Mouse (Mus musculus): ENCODE results near the gene Esm1. TPM values are rescaled to one million over a fixed set of nuclear protein-coding genes. Genes with fewer than 3 reads are reported as not detected.
A peak's percentile ranks its signal among the peaks of the same experiment; 100 is the strongest.
"Not testable (repeated sequence)": the region's sequence is repeated elsewhere in the genome, so short reads cannot be mapped to it uniquely, and the experiment has no call there.

The Esm1 gene
- total RNA-seq, 2 experiments from 2014 or later = not detected

DNA sequence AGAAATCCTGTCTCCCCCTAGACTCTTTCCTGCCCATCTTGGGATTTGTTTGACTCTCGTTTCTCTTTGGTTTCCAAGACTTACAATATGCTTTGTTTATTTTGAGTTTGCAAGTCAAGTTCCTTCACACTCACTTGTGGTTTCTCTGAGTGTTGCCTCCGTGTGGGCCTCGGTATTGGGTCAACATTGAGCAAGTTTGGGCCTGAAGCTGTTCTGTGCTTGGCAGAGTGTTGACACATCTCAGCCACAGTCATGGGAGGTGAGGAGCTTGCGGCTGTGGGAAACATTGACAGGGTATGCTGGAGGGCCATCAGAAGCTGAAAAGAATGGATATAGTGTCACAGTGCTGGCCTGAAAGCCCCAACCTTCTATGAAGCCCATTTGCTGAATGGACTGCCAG is 17.6 kb downstream of the Esm1 start:
- DNase-seq (ENCODE audit: low spot score in 2 of 2) = no peak

- no peak for DNase-seq (ENCODE audit: low spot score in 2 of 2)
These were observed 18.4 kb downstream of the Esm1 start for GRCm38 (mm10) chr13:113227666-113228463.

DNA sequence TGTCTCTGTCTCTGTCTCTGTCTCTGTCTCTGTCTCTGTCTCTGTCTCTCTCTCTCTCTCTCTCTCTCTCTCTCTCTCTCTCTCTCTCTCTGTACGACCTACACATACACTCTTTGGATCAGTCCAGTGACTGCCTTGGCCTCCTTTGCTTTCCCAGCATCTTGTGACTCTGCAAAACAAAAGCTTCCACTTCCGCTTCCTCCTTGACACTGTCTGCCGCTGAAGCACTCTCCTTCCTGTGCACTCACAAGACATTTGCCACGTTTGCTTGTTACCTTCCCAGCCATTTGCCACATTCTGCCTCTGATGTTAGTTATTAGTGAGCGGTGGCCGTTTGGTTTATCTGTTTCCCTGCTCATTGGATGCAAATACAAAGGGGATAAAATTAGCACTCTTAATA is 32.7 kb downstream of the Esm1 start:
- no peak for DNase-seq (ENCODE audit: low spot score in 2 of 2)

DNA sequence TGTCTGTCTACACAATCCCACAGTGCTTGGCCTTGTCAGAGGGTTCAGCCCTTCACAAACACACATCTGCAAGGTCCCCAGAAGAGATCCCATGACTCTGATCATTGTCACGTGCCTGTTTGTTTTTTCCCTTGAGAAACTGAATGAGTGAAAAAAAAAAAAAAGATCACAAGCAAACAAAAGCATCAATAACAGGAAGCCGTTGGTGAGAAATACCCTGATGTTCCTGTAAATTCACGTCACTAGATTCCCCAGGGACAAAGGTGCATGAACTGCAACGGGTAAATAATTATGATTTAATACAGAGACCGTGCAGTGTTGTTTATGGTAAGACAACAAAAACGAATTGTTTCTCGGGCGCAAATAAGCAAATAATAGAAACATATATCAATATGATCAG is 35.6 kb downstream of the Esm1 start:
- DNase-seq (ENCODE audit: low spot score in 2 of 2) = no peak

DNA sequence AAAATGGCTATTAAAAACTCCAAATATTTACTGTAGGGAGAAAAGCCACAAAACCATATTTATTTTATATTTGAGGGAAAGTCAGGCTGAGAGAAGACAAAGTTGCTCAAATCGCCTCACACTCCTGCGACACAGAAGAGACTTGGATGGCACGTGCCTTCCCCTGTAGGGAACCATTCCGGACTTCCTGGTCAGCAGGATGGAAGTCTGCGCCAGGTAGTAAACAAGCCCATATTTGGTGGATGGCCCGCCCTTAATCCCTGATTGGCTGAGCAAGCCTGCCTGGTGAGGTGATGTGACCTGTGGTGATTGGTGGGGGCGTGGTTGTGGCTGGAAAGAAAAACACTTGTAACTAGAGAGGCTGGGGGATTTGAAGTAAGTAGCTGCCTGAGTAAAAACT is 43.1 kb downstream of the Esm1 start:
- not testable (repeated sequence) for DNase-seq (ENCODE audit: low spot score in 2 of 2)

GRCm38 (mm10) chr13:113256766-113257165 is 47.3 kb downstream of the Esm1 start:
- peak in 1 of 2 experiments; percentile 30 for DNase-seq (ENCODE audit: low spot score in 2 of 2)

DNA sequence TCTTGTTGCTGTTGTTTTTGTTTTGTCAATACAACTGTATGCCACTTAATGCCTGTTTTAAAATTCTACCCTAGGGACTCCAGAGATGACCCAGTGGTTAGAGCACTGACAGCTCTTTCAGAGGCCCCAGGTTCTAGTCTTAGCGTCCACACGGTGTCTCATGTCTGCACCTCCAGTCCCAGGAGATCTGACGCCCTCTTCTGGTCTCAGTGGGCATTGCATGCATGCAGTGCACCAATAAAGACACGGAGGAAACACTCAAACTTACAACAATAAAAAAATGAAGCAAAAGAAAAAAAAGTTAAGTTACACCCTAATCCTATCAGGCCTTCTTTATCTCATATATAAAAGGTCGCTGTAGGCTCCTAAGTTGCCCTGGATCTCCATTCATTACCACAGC is 47.7 kb downstream of the Esm1 start:
- no peak for DNase-seq (ENCODE audit: low spot score in 2 of 2)

GRCm38 (mm10) chr13:113259237-113259636 is 49.8 kb downstream of the Esm1 start:
- DNase-seq (ENCODE audit: low spot score in 2 of 2) = no peak

GRCm38 (mm10) chr13:113262822-113263221 is 53.4 kb downstream of the Esm1 start:
- DNase-seq (ENCODE audit: low spot score in 2 of 2) = peak; percentile 18 to 36

GRCm38 (mm10) chr13:113265257-113265656 is 55.8 kb downstream of the Esm1 start:
- peak in 1 of 2 experiments; percentile 63 for DNase-seq (ENCODE audit: low spot score in 2 of 2)

- peak; percentile 49 to 86 for DNase-seq (ENCODE audit: low spot score in 2 of 2)
These were observed 57.1 kb downstream of the Esm1 start for GRCm38 (mm10) chr13:113266495-113266951.

GRCm38 (mm10) chr13:113267204-113267603 is 57.7 kb downstream of the Esm1 start:
- DNase-seq (ENCODE audit: low spot score in 2 of 2) = no peak

Other genes with a start within 250 kb of the Esm1 start
- gene Ccno, start 221.9 kb upstream of the Esm1 start, total RNA-seq (2021) = 1 to 10 TPM; 4.8 to 5.3 TPM
- gene Mcidas, start 215.8 kb upstream of the Esm1 start, total RNA-seq (2021) = under 1 TPM; 0.36 to 0.52 TPM
- not detected for gene Cdc20b, start 174.5 kb upstream of the Esm1 start, total RNA-seq (2021)
- 1 to 10 TPM; 3.9 to 5.0 TPM for gene Gpx8, start 163.2 kb upstream of the Esm1 start, total RNA-seq (2021)
- gene Gzma, start 108.7 kb upstream of the Esm1 start, total RNA-seq (2021) = not detected
- under 1 TPM in 1 of 2 experiments, not detected in 1; 0.66 TPM for gene Gzmk, start 16.2 kb downstream of the Esm1 start, total RNA-seq (2021)
- gene BC067074, start 83.5 kb downstream of the Esm1 start, total RNA-seq (2021) = 1 to 10 TPM; 1.0 to 1.3 TPM

Data from layer of hippocampus, adult 18-20 months (tissue).